Mouse (Mus musculus) spleen, embryonic (tissue): Measurements from ENCODE around the gene Golph3.

Experiments
- CTCF ChIA-PET: fragments of 350-600 bp; sonication (Branson Sonifier 250); formaldehyde crosslinking; loops from one replicate; lab custom pipeline; 2022; lab: Charles Lee

Golph3 gene

DNA sequence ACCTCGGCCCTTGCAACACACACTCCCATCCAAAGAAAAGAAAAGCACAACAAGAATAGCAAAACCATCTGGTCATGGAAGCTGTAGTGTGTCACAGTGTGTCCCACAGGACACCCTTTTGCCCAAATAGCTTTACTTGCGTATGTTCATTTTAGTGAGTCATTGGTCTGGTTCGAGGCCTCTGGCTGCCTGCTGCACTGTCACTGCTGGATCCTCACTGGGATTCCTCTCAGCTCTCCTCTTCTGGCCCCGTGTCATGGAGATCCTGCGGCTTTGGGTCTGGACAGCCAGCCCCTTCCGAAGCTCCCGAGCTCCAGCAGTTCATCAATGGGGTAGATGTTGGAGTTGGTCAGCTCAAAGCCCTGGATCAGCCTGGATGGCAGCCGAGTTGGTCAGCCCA is 2.8 kb upstream of the Golph3 start:
- CTCF ChIA-PET, result interaction anchor here (0.6 kb wide), 1 partner anchor 58 kb away, joined by 7 read pairs; no protein-coding TSS in a partner anchor

DNA sequence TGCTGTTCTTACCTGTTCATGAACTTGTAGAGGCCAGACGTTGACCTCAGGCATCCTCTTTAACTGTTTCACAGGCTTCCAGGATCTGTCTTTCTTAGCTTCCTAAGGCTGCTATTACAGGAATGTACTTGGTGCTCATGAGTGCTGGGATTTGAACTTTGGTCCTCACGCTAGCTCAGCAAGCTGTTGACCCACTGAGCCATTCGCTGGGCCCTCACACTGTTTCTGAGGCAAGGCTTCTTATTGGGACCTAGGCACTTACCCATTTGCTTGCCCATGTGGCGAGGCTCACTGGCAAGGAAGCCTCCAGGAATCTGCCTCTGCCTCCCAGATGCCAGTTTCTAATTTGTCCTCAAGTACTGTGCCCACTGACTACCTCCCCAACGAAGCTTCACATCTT is 1.4 kb upstream of the Golph3 start:
- CTCF ChIA-PET, result interaction anchor here (0.7 kb wide), 1 partner anchor 89 kb away, joined by 6 read pairs; no protein-coding TSS in a partner anchor

DNA sequence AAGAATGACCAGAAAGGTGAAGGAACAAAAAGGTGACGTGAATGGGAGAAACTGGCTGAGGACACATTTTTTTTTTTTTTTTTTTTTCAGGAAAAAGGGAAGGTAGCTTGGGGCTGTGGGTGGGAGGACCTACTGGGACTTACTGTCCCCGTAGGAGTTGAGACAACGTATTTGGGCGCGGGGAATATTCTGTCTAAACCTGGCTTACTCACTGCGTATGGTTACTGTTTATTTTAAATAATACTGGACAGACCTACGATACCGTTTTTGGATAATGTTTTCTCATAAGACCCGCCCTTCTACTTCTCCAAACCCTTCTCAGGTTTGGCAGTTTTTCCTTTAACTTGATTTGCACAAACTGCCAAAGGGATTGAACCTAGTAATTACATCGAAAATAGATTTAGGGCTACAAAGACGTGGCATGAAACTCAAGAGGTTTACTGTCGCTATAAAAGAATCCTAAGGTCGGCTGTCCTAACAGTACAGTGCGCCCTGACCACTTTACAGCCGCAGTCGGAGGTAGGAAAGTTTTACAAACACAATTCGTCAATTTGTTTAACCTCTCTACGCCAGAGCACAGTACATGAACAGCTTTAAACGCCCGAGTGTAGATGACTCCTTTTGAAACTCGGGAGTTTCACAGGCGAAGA is 684 bp upstream of the Golph3 start:
- CTCF ChIA-PET, result interaction anchor here (0.6 to 0.7 kb wide), 2 partner anchors 69 to 89 kb away, joined by 4 to 6 read pairs; no protein-coding TSS in a partner anchor

DNA sequence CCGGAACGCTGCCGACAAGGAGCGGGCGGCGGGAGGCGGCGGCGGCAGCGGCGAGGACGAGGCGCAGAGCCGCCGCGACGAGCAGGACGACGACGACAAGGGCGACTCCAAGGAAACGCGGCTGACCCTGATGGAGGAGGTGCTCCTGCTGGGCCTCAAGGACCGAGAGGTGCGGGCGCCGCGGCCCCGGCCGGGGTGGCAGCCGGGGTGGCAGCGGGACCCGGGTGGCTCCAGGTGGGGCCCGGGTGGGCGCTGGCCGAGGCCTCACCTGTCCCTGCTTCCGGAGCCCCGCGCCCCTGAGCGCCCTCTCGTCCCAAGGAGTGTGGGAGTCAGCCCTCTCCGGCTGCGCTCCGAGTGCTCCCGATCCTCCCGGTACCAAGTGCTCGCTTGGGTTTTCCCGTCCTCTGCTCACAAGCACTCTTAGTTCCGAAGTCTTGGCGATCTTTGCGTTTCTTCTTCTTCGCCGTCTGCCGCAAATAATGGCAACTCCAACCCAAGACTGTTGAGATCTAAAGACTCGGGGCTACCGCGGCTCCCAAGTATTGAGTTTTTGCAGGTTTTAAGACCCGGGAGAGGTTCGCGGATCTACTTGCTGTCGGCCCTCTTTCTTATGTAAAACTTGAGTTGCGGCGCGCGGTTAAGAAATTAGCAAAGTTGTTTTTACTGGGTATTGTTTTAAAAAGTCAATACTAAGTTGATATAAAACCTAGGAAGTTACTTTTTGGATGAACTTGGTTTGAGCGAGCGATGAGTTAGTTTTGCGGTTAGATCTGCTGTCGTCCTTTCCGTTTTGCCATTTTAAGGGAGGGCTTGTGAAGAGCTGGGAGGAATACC is 755 bp downstream of the Golph3 start, which contains the start of gene 1810049J17Rik:
TSS of gene 1810049J17Rik (minus strand) at position 112 of the 834 bp plus-strand sequence.
- CTCF ChIA-PET, result no interaction called here

DNA sequence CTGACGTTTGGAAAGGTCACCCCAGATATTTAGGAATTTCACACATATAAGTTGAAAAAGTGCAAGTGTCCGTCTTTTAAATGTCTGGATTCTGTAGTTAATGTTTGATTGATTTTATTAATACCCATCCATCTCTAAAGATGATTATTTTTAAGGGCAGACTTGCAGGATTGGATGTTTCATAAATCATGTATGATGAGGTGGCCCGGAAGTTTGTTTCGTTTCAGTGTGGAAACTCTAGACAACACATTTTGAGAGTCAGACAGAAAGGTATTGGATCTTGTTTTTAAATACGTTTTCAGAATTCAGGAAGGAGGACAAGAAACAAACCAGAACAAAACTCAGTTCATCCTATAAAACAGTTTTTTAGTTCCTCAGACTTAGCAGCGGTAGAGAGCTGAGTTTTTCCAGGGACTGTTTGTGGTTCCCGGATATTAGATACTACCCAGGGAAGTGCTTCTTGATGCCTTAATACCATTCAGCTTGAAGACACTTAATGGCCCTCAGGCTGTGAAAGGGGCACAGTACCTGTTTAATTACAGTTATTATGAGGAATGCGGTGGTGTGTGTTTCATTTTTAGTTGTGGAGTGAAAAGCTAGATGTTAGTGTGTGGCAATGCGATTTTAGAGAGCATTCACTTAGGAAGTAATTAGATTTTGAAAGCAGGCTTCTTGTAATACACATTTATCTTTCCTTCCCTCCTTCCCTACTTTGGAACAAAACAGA is 1.6 kb downstream of the Golph3 start:
- CTCF ChIA-PET, result no interaction called here

DNA sequence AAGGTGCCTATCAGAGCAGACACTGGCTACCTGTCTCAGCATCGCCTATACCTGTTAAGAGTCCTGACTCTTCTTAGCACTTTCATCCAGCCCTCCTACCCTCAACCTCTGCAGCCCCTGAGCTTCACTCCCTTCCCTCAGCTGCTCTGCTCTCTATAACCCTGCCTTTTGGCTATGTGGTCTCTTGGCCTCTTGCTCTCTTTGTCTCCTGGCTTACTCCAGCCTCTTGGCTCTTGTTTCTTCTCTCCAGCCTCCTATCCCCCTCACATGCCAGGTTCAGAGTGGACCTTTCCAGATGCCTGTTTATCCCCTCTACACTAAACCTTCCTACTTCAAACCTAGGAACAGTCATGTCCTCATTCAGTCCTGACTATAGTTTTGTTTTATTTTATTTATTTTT is 3.1 kb downstream of the Golph3 start:
- CTCF ChIA-PET, result no interaction called here

DNA sequence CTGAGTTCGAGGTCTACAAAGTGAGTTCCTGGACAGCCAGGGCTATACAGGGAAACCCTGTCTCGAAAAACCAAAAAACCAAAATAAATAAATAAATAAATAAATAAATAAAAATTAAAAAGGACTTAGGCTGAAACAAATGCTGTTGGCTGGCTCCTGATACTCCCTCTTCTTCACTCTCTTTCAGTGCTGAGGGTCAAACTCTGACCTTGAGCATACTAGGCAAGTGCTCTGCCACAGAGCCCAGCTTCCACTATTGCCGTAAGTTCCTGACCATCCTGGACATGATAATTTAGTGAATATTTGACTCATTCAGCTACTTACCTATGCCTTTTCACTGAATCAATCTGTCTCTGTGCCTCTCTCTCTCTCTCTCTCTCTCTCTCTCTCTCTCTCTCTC is 9.1 kb downstream of the Golph3 start:
- CTCF ChIA-PET, result interaction anchor here (0.6 kb wide), 1 partner anchor 14 kb away, joined by 3 read pairs; no protein-coding TSS in a partner anchor

DNA sequence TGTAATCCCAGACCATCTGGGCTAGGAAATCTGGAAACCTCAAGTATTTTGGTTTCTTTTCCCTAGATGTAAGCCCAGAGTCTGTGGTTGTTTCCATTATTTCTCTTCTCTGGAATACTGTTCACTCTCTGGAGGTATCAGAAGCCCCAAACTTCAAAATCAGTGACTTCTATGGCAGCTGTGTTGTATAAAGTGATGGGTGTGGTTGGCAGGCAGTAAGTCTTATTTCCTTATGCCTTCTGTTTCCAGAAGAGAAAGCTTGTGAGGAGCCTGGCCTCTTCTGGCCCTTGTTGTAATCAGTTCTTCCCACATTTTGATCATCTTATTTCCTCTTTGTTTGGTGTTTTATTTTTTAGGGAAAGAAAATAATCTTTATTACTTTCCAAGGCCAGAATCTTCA is 9.6 kb downstream of the Golph3 start:
- CTCF ChIA-PET, result no interaction called here

DNA sequence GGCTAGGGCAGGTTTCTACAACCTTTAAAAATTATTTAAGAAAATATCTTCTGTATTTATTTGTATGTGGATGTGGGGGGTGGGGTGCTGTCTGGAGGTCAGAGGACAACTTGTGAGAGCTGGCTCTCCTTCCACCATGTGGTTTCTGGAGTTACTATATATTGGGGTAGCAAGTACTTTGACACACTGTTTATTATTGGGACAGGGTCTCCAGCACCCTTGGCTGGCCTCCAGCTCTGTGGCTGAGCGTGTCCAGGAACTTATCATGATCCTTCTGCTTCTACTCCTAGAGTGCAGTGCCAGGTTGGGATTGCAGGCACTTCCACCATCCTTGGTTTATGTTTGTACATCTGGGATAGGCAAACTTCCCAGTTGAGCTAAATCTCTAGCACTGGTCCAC is 10.1 kb downstream of the Golph3 start:
- CTCF ChIA-PET, result no interaction called here

DNA sequence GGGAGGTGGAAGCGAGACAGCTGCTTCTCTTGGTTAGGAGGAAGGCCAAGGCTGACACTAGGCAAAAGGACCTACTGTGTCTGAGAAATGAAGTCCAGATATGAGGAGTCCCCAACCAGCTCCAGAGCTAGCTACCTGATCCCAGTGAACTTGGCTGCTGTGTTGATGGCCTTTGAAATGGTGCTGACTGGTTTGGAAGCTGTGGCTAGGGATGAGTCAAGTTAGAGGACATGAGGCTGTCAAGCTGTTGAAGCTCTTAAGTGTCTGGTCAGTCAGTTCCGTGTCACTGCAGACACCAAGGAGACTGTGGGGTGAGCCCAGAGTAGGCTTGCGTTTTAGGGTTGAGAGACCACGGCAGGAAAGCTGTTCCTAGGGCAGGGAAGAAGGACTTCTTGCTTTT is 13.1 kb downstream of the Golph3 start:
- CTCF ChIA-PET, result no interaction called here

DNA sequence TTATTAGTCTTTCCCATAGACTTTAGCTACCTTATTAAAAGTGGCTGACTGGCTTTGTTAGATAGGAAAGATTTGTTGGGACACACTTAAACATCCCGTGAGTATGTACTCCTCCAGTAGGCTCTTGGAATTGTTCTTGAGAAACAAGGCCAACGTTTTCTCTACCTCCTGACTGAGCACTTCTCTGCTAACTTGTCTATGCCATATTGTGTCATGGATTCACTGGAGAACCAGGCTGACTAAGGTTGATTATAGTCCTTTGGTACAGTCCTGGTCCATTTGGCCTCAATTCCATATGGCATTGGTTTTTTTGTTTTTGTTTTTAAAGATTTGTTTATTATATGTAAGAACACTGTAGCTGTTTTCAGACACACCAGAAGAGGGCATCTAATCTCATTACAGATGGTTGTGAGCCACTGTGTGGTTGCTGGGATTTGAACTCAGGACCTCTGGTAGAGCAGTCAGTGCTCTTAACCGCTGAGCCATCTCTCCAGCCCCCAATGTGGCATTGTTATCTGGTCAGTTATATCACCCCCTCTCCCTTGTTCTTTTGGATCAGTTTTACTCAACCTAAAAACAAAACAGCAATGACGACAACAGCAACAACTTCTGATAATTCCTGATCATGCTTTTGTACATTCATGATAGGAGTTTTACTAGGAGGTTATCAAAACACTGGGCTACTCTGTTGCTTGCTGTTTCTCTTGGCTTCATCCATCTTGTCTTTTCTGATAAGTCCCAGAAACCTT is 16.0 kb downstream of the Golph3 start:
- CTCF ChIA-PET, result no interaction called here

DNA sequence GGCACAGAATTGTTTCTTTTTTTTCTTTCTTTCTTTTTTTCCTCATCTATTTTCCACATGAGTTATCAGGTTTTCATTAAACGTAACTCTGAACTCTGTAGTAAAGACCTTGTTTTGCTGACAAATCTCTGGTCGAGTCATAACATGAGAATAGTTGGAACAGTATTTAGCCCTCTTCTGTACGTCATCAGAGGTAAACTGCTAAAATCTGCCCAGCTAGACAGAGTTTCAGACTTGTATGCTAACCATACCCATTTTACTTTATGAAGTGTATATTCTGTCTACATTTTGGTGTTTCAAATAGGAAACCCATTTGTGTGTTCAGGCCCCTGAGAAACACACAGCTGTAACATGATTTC is 16.5 kb downstream of the Golph3 start:
- CTCF ChIA-PET, result no interaction called here

DNA sequence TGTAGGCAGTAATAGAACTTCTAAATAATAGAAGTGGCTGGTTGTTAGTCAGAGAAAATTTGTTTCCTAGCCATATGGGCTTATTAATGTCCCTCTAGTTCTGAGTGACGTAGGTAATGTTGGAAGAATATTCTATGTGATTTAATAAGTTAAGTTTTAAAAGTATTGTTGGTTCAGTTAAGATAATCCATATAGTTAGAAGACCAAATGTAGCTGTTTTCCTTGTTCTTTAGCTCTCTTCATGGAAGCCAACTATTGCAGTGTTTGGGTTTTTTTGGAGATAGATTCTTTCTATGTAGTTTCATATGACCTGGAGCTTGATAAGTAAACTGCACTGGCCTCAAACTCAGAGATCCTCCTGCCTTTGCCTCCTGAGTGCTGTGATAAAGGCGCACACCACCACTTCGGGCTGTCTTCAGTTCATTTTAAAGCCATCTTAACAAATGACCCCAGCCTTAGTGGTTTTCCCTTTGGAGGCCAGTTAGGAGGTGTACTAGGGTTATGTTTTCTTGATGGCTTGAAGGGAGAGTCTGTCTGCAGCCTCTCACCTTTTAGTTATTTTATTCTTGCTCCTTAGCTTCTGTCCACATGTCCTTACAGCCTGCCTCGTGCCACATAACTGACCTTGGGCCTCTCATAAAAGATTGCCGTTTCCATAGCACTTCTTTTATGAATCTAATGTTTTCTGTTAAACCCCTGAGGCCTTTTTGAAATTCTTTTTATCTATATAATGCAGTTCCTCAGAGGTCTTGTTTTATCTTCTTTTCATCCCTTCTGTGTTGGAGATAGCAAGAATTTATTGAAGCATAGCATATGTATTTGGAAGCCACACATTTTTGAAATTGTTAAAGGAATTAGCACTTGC is 19.5 kb downstream of the Golph3 start:
- CTCF ChIA-PET, result no interaction called here

DNA sequence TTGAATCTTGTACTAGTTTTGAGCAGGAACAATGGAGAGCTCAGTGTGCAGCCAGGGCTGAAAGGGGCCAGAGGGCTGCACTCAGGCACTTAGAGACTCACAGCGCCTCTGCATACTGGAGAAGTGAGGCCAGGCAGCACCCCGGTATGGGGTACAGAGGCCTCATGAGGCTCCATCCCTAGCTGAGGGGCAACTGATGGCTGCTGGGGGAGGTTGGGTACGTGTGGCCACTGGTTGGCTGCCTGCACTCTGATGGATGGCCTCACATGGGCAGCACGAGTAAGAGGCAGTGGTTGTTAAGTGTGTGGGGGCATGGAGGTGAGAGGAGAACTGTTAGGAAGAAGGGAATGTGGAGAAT is 20.1 kb downstream of the Golph3 start:
- CTCF ChIA-PET, result no interaction called here

DNA sequence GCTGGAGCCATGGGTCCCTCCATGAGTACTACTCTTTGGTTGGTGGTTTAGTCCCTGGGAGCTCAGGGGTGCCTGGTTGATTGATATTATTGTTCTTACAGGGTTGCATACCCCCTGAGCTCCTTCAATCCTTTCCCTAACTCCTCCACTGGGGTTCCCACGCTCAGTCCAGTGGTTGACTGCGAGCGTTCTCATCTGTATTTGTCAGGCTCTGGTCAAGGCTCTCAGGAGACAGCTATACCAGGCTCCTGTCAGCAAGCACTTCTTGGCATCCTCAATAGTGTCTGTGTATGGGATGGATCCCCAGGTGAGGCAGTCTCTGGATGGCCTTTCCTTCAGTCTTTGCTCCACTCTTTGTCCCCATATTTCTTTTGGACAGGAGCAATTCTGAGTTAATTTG is 25.7 kb downstream of the Golph3 start:
- CTCF ChIA-PET, result no interaction called here

DNA sequence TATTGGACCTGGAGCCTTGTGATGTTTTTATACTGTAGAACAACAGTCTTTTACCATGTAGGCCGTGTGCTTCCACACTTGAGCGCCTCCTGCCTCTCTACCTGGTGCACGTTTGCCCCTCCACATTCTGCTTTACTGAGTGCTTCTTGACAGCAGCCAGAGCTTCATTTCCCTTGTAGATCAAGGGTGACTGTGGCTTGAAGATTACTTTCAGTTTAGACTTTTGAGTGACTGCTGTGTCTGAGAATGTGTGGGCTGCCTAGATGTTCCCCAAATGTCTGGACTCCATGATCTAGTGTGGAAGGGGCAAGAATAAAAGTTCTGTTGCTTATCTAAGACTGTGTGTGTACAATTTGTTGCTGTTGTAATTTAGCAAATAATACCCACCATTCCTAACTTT is 27.7 kb downstream of the Golph3 start:
- CTCF ChIA-PET, result no interaction called here

DNA sequence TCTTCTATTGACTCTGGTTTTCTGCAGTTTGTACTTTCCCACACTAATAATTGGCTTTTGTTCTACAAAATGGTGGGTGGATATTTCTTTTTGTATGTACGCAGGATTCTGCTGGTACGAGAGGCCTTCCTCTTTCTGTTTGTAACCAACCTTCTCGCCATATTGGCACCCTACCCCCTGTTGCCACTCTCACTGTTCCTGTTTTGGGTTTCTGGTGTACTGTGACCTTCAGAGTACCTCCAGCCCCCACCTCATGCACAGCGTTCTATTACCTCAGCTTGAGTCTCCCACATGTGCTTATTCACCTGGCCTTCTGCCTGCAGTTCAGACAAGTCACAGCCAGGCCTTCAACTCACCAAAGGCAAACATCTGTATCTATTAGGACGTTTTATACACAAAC is 28.6 kb downstream of the Golph3 start:
- CTCF ChIA-PET, result no interaction called here

DNA sequence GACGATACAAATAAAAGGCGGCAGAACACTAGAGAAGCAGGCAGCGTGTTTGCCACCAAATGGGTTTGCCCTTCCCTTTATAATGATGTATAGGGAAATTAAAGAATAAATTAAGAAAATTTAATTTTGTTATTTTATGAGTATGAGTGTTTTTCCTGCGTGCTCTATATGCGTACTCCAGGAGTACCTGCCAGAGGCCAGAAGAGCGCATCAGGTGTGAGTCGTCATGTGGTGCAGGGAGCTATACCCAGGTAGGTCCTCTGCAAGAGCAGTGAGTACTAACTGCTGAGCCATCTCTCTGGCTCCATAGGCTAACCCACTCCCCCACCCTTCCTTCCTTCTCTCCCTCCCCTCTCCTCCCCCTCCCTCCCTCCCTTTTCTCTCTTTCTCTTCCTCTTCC is 30.2 kb downstream of the Golph3 start:
- CTCF ChIA-PET, result no interaction called here

DNA sequence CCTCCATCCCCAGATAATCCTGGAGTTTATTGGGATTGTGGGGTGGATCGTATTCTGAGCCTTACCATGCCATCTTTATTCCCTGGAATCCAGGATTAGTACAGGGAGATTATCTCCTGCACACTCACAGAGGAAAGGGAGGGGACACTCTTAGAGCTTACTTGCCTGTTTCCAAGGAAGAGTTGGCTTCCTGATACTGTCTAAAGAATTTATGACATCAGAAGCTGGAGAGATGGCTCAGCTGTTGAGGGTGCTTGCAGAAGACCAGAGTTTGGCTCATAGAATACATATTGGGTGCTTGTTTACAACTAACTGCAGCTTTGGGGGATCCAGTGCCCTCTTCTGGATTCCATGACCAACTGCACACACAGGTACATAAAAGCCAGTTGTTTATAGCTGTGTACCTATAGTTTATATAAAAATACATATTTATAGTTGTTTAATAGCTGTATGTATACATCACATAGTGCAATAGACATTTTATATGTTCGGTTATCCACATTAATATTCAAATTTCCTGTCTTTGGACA is 33.1 kb downstream of the Golph3 start:
- CTCF ChIA-PET, result interaction anchor here (0.9 kb wide), 1 partner anchor 10 kb away, joined by 3 read pairs; no protein-coding TSS in a partner anchor

DNA sequence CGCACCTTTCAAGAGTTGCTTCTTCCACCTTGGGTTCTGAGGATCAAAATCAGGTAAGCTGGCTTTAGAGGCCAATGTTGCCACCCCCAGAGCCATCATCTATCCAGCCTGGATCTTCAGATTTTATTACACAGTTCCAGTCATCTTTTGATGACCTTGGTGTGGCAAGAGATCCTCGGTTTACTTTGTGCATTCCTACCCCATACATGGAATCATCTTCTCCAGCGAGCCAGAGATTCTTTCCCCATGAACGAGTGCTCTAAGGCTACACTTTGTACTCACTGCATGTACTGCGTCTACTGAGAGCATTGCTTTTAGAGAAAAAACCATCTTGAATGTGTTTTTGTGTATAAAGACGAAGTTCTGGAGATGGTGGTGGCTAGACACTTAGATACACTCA is 34.0 kb downstream of the Golph3 start:
- CTCF ChIA-PET, result no interaction called here
